Mouse (Mus musculus) brain, embryonic 14.5 days (tissue): ENCODE data around the gene Cd83.

Experiments
- CTCF ChIP-seq: fragments of 200-500 bp; IDR thresholded peaks from 2 replicates; pipeline ENCODE4 v1.5.1; 2012; ENCODE audit warnings: inconsistent platforms, mild to moderate bottlenecking, moderate library complexity, borderline replicate concordance; ENCODE audit not compliant: insufficient read depth, insufficient read length; ENCODE audit errors: extremely low read depth
- POLR2A ChIP-seq: fragments of 200-500 bp; IDR thresholded peaks from 2 replicates; pipeline ENCODE4 v1.6.1; 2012; ENCODE audit warnings: mild to moderate bottlenecking, inconsistent platforms, borderline replicate concordance; ENCODE audit not compliant: poor library complexity, insufficient read depth, insufficient read length, severe bottlenecking; ENCODE audit errors: extremely low read depth

DNA sequence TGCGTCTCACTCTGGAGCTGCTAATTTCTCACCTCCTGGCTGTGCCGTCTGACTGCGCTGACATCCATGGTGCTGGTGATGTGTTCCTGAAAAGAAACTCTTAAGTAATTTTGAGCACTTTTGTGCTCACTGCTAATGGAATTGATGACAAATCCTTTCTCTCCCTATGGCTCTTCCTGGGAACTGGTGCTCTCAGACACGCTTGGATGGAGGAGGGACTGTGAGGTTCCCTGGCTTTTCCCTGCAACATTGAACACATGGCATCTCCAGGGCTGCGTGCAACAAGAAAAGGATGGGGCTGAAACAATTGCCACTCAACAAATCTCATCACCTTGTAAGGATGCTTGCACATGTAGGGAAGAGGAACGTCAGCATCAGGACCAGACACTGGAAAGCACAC lies 11.6 kb upstream of the Cd83 start:
- TF ChIP-seq POLR2A (no peak), CTCF (no peak)
